Mouse (Mus musculus) intestine, embryonic 14.5 days (tissue): ENCODE measurements around the gene Ppm1h. TPM values are rescaled to one million over a fixed set of nuclear protein-coding genes. Genes with fewer than 3 reads are reported as not detected.
A peak's percentile ranks its signal among the peaks of the same experiment; 100 is the strongest.

Experiments
- ATAC-seq: fragments of 200-750 bp; cut with Nextera tagmentation; replicated peaks from 2 replicates; pipeline ENCODE4 v1.8.0; 2017; ENCODE audit warnings: low read depth, moderate number of reproducible peaks, moderate TSS enrichment, moderate library complexity; ENCODE audit not compliant: low FRiP score, low TSS enrichment
- DNase-seq: peaks from one replicate; pipeline ENCODE4 v3.0.0-alpha.2; 2018; ENCODE audit warnings: low spot score
- H3K27ac ChIP-seq: fragments of 300-500 bp; sonication (generic); 2 replicates; pipeline ENCODE4 v1.5.1; 2014; ENCODE audit warnings: low read depth, mild to moderate bottlenecking, control low read depth
- H3K27me3 ChIP-seq: fragments of 300-500 bp; sonication (generic); replicated peaks from 2 replicates; pipeline ENCODE4 v1.6.1; 2014; ENCODE audit warnings: low read length, control low read depth; ENCODE audit not compliant: control insufficient read depth, insufficient read depth
- H3K36me3 ChIP-seq: fragments of 300-500 bp; sonication (generic); 2 replicates; pipeline ENCODE4 v1.6.1; 2014; ENCODE audit warnings: low read length, control low read depth; ENCODE audit not compliant: control insufficient read depth, insufficient read depth
- H3K4me1 ChIP-seq: fragments of 300-500 bp; sonication (generic); replicated peaks from 2 replicates; pipeline ENCODE4 v1.6.1; 2014; ENCODE audit warnings: low read length, control low read depth, mixed read lengths; ENCODE audit not compliant: control insufficient read depth, insufficient read depth
- H3K4me2 ChIP-seq: fragments of 300-500 bp; sonication (generic); 2 replicates; pipeline ENCODE4 v1.6.1; 2014; ENCODE audit warnings: low read length
- H3K4me3 ChIP-seq: fragments of 300-500 bp; sonication (generic); 2 replicates; pipeline ENCODE4 v1.5.1; 2014; ENCODE audit warnings: low read depth, low read length, control low read depth, mixed read lengths
- H3K9ac ChIP-seq: fragments of 300-500 bp; sonication (generic); 2 replicates; pipeline ENCODE4 v1.6.1; 2014; ENCODE audit warnings: mild to moderate bottlenecking, low read length
- H3K9me3 ChIP-seq: fragments of 300-500 bp; sonication (generic); 2 replicates; pipeline ENCODE4 v1.6.1; 2016; ENCODE audit warnings: low read length, control low read depth; ENCODE audit not compliant: control insufficient read depth
- WGBS: fragments of 180-500 bp; shearing (Covaris S2); extraction: QIAGEN DNeasy Blood & Tissue Kit; methylation state at CpG from one replicate; pipeline ENCODE4 v1.1.7; 2014; 5-methylcytosine and 5-hydroxymethylcytosine counted together
- polyA plus RNA-seq: library from polyadenylated mRNA; unstranded; fragments of >200 nt; fragmentation: Nextera tagmentation; extraction: Ambion mirVana; gene quantifications from 2 replicates; pipeline ENCODE4 v1.2.1, GENCODE M21; 2014

Gene Ppm1h
- polyA plus RNA-seq, 1 experiment from 2014 or later, result 13.2 TPM

DNA sequence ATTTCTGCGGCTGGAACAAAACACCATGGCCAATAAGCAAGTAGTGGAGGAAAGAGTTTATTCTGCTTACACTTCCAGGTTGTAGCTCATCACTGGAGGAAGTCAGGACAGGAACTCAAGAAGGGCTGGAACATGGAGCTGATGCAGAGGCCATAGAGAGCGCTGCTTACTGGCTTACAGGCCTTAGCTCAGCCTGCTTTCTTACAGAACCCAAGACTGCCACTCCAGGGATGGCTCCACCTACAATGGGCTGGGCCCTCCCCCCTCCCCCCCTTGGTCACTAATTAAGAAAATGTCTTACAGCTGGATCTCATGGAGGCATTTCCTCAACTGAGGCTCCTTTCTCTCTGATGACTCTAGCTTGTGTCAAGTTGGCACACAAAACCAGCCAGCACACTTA, 7.3 kb upstream of the Ppm1h start:
- DNase-seq (no peak), ATAC-seq (no peak)
- Histone ChIP-seq H3K4me2 (no peak overlapping the region), H3K36me3 (no peaks in the 10 kb centered on the region), H3K27ac (no peak overlapping the region), H3K9ac (no peak overlapping the region), H3K9me3 (no peaks in the 10 kb centered on the region), H3K27me3 (no peaks in the 10 kb centered on the region), H3K4me1 (no peaks in the 10 kb centered on the region), H3K4me3 (no peak overlapping the region)
- whole genome bisulfite sequencing, result 73% methylated on average over 2 of the region's 2 CpGs

DNA sequence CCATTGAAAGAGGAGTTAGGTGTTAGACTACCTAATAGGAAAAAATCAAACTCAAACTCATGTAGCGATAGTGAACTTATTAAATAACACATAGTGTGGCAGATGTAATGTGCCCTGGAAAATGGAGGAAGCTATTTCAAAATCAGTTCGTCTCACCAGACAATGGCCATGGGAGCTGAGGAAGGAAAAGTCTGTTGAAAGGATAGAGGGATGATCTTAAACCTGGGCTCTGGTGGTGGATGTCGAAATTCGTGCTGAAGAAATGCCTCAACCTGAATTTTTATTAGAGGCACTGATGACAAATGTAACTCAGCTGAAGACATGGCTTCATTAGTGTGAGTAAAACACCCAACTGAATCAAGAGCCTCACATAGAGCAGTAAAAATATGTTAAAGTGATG, 6.5 kb upstream of the Ppm1h start:
- Histone ChIP-seq H3K9me3 (no peaks in the 10 kb centered on the region), H3K9ac (no peak overlapping the region), H3K27me3 (no peaks in the 10 kb centered on the region), H3K4me3 (no peak overlapping the region), H3K4me2 (no peak overlapping the region), H3K4me1 (no peaks in the 10 kb centered on the region), H3K27ac (no peak overlapping the region), H3K36me3 (no peaks in the 10 kb centered on the region)
- WGBS, result 90% methylated on average over 4 of the region's 4 CpGs
- ATAC-seq (no peak), DNase-seq (no peak)

DNA sequence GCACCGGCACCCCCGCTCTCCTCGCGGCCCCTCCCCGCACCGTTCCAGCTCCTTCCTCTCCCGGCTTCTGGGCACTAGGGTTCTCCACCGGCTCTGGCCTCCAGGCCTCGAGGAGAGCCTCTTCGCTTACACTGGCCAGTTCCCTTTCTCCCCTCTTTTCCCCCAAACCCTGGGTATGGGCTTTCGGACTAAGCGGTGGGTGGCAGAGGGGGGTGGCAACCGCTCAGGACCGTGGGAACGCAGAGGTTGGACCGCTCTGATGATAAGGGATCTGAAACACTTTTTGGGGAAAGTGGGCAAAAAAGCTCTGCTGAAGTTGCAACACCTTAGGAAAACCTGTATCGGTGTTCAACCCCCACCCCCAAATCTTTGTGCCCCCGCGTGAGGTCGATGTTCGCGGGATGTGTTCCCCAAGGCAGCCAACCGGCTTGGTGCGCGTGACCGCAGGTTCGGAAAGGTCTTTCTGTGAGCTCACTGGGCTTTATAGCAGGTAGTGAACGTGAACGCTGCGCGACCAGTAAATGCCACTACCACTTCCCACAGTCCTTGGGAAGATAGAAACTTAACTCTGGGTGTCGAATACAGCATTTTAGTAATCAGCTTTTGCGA, 979 bp downstream of the Ppm1h start:
- Histone ChIP-seq H3K9ac (peak overlapping the region; percentile 63), H3K36me3 (no peaks in the 10 kb centered on the region), H3K27ac (peak overlapping the region; percentile 62; the same call in 1 of the 2 replicates), H3K4me2 (peak overlapping the region; percentile 90), H3K4me1 (peaks cover 8% of the 10 kb centered on the region), H3K4me3 (peak overlapping the region; percentile 67), H3K27me3 (peaks cover 13% of the 10 kb centered on the region; the same call in 1 of the 2 replicates), H3K9me3 (no peaks in the 10 kb centered on the region)
- peak; percentile 56; the same call in 1 of the 2 replicates for ATAC-seq
- DNase-seq, result peak; percentile 69
- under 1% methylated on average over 33 of the region's 33 CpGs for WGBS

DNA sequence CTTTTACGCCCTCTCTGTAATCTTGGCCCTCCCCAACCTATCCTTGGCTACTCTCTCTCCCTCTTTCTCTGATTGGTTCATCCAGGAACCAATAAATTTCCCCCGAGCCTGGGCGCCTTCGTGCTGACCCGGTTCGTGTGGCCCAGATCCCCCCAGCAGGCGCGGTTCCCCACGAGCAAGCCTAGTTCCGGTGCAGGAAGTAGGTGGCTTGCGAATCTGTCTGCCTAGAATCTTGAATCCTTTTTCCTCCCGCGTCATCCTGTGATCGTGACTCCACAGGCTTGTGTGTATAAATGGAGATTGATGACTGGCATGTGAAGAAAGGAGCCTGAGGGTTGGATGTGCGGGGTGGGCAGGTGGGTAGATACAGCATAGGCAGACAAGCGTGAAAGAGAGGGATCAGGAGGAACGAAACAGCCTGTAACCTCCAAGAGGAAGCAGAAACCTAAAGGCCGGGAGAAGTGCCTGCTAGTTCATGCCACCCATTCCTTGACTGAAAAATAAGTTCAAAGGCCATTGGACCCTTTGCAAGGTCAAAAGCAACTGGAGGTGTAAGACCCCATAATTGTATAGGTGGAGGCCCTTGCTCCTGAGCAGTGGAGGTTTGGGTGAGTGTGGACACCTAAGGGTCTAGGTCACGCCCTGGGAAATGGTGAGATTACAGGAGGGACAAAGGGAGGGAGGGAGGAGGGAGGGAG, 2.0 kb downstream of the Ppm1h start:
- Histone ChIP-seq H3K27ac (no peak overlapping the region), H3K4me1 (peaks cover 8% of the 10 kb centered on the region), H3K4me2 (peak overlapping the region; percentile 90), H3K36me3 (no peaks in the 10 kb centered on the region), H3K9ac (peak overlapping the region; percentile 63), H3K27me3 (peaks cover 13% of the 10 kb centered on the region; the same call in 1 of the 2 replicates), H3K9me3 (no peaks in the 10 kb centered on the region), H3K4me3 (peak overlapping the region; percentile 67)
- DNase-seq, result peak; percentile 61
- WGBS, result 8% methylated on average over 19 of the region's 19 CpGs
- ATAC-seq, result no peak

DNA sequence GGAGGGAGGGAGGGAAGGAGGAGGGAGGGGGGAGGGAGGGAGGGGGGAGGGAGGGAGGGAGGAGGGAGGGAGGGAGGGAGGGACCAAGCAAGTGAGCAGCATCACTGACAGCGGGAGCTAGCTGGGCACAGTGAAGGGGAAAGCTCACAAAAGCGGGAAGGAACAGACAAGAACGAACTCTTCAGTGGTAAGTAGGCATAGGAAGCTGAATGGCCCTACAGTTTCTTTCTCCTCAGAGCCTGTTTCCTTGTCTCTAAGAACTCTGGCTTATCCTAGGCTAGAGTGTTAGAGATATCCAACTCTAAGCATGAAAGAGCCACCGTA, 2.5 kb downstream of the Ppm1h start:
- Histone ChIP-seq H3K27me3 (peaks cover 13% of the 10 kb centered on the region; the same call in 1 of the 2 replicates), H3K9ac (no peak overlapping the region), H3K27ac (no peak overlapping the region), H3K9me3 (no peaks in the 10 kb centered on the region), H3K4me3 (no peak overlapping the region), H3K4me2 (no peak overlapping the region), H3K36me3 (no peaks in the 10 kb centered on the region), H3K4me1 (peaks cover 8% of the 10 kb centered on the region)
- ATAC-seq (no peak), DNase-seq (no peak)
- WGBS, result 58% methylated on average over 4 of the region's 4 CpGs

DNA sequence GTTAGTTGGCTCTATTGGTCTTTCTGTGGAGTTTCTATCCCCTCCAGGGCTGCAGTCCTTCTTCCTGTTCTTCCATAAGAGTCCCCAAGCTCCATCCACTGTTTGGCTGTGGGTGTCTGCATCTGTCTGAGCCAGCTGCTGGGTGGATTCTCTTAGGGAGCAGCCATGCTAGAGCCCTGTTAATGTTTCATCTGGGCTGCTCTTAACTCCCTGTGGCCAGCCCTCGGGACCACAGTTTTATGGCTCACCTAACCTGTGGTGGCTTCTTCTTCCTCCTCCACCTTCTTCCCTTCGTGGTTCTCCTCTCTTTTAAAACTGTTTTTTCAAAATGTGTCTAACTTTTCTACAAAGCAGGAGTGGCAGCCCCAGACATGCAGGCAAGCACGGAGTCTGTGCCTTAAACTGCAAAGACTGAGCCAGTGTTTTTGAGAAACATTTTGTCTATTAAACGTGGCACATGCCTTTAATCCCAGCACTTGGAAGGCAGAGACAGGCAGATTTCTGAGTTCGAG, 5.3 kb downstream of the Ppm1h start:
- 72% methylated on average over 5 of the region's 5 CpGs for WGBS
- H3K4me3 ChIP-seq, result no peak overlapping the region

DNA sequence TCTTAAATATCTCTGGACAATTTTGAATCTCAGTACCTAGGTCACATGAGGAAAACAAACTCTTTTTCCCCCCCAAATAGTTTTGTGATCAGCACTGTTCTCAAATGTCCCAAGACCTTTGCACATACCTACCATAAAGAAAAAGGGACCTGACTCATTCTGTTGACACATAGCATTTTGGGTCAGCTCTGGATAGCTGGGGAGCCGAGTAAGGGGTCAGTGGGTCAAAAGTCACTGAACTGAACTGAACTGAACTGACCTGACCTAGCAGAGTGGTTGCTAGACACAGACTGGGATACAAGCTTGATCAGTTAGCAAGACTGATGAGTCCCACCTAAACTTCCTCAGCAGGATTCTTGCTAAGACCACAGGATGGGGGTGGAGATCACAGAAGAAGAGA, 6.7 kb downstream of the Ppm1h start:
- ATAC-seq (no peak), DNase-seq (no peak)
- Histone ChIP-seq H3K27ac (no peak overlapping the region), H3K4me2 (no peak overlapping the region), H3K4me3 (no peak overlapping the region), H3K4me1 (peaks cover 2% of the 10 kb centered on the region), H3K9ac (no peak overlapping the region), H3K9me3 (no peaks in the 10 kb centered on the region), H3K36me3 (no peaks in the 10 kb centered on the region), H3K27me3 (0 out of 2 replicates have a peak, but pooled peaks cover 5% of the 10 kb centered on the region)
- 32% methylated on average over 1 of the region's 1 CpGs for WGBS

More for the DNA sequence above, 5.3 kb downstream of the Ppm1h start:
- peaks cover 8% of the 10 kb centered on the region for H3K4me1 ChIP-seq
- H3K9me3 ChIP-seq, result no peaks in the 10 kb centered on the region
- H3K9ac ChIP-seq, result no peak overlapping the region
- no peak for DNase-seq
- no peak overlapping the region for H3K4me2 ChIP-seq
- H3K27me3 ChIP-seq, result peaks cover 8% of the 10 kb centered on the region; the same call in 1 of the 2 replicates
- no peaks in the 10 kb centered on the region for H3K36me3 ChIP-seq
- H3K27ac ChIP-seq, result no peak overlapping the region
- ATAC-seq, result no peak

DNA sequence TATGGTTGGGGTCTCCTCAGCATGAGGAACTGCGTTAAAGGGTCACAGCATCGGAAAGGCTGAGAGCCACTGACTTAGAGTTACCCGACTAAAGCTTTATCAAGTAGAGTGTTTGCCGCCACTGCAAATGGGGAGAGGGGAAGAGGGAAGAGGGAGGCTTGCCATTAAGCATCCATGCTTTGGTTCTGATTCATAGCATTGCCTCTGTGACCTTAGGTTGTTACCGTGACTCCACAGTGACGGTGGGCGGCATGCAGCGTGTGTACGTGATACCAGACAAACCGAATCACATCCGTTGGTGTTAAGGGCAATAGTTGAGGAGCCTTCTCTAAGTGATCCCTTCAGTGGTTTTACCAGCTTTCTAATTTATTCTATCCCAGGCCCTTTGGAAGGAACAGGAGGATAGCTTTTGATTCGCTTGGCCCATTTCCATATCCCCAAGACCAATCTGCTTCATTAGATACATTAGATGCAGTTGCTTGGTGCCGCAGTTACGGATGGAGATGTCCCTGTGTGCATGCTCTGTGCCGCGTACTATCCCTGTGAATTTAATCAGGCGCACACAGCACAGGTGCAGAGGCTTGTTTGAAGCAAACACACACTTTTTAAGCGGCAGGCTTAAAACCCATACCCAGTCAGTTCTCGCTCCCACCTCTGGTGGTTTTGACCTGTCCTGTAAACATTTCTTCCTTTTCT, 7.4 kb downstream of the Ppm1h start:
- WGBS, result 87% methylated on average over 19 of the region's 19 CpGs
- Histone ChIP-seq H3K27me3 (no peaks in the 10 kb centered on the region), H3K4me3 (no peak overlapping the region), H3K4me1 (no peaks in the 10 kb centered on the region), H3K9me3 (no peaks in the 10 kb centered on the region), H3K27ac (no peak overlapping the region), H3K9ac (no peak overlapping the region), H3K4me2 (no peak overlapping the region), H3K36me3 (no peaks in the 10 kb centered on the region)
- DNase-seq (no peak), ATAC-seq (no peak)
